Mouse (Mus musculus): Measurements from ENCODE around the gene Pced1a. TPM values are rescaled to one million over a fixed set of nuclear protein-coding genes. Genes with fewer than 3 reads are reported as not detected.

Gene Pced1a
- polyA plus RNA-seq, 2 experiments, result 13.2 to 57.5 TPM

DNA sequence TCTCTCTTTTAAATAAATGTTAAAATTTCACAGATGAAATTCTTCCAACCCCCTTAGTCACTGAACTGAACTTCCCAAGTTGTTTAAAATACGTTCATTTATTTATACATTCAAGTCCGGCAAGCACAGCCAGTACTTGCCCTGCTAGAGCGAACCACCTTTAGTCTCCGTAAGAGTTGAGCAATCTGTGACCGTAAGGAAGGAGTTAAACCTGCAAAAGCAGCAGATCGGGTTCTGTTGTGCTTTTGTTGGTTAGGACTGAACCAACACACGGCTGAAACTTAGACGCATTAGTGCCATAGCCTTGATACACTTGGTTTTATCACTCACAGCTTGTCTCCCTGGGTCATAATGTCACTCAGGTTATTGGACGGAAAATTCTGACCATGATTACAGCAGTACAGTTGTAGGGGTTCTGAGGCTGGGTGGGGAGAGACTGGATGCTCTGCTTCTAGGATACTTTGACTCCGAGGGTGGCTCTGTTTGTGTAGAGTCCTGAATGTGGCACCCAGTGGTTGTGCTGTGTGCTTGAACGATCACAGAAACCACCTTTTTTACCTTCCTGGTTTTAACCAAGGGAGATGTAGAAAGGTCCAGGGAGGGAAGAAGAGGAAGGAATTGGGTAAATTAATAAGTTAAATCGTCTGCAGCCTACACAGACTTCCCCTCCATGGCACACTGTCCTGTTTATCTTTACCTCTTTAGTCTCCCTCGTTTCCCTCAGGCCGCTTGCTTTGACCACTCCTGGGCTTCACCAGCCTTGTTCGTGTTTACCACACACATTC is 37.0 kb upstream of the Pced1a start:
- Histone ChIP-seq H3K36me3 (ENCODE audit: control insufficient read depth, insufficient read depth, low read length) (no peaks in the 10 kb centered on the region; the same call in 1 of the 2 replicates), H3K4me1 (ENCODE audit: control insufficient read depth, insufficient read depth, low read length) (no peaks in the 10 kb centered on the region), H3K4me2 (replicated peaks; ENCODE audit: low read depth, low read length, severe bottlenecking) (no peak overlapping the region), H3K9ac (ENCODE audit: low read depth, low read length, severe bottlenecking) (no peak overlapping the region), H3K27ac (replicated peaks; ENCODE audit: low read depth, low read length) (no peak overlapping the region), H3K9me3 (ENCODE audit: control insufficient read depth, low read length) (no peaks in the 10 kb centered on the region), H3K4me3 (replicated peaks; ENCODE audit: low read length) (no peak overlapping the region), H3K27me3 (ENCODE audit: control insufficient read depth, insufficient read depth, low read length) (no peaks in the 10 kb centered on the region)
- no peak for ATAC-seq (ENCODE audit: low FRiP score, low read depth)
- WGBS, result 67% methylated on average over 15 of the region's 15 CpGs
- no peak for TF ChIP-seq POLR2A (IDR thresholded peaks at IDR 0.05; ENCODE audit: borderline replicate concordance, extremely low read depth, insufficient read depth, insufficient read length)
- DNase-seq (ENCODE audit: low spot score), result no peak

DNA sequence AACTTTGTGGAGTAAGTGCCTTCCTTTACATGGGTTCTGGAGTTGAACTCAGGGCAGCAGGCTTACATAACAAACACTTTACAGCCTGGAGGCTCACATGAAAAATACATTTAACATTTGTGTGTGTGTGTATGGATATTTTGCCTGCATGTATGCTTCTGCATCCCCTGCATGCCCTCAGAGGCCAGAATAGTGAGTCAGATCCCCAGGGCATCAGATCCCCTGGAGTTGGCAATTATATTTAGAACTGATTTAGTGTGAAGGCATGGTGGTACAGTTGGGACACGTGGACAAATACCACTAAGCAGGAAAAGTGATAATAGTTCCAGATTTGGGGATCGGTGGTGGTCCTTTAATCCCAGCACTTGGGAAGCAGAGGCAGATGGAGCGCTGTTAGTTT is 35.1 kb upstream of the Pced1a start:
- H3K4me3 ChIP-seq (replicated peaks; ENCODE audit: low read length), result no peak overlapping the region
- WGBS, result 81% methylated on average over 3 of the region's 3 CpGs
- ATAC-seq (ENCODE audit: low FRiP score, low read depth) (no peak), DNase-seq (ENCODE audit: low spot score) (no peak)
- TF ChIP-seq POLR2A (IDR thresholded peaks at IDR 0.05; ENCODE audit: borderline replicate concordance, extremely low read depth, insufficient read depth, insufficient read length), result no peak
- no peak overlapping the region for H3K9ac ChIP-seq (ENCODE audit: low read depth, low read length, severe bottlenecking)
- no peaks in the 10 kb centered on the region for H3K4me1 ChIP-seq (ENCODE audit: control insufficient read depth, insufficient read depth, low read length)
- no peak overlapping the region for H3K4me2 ChIP-seq (replicated peaks; ENCODE audit: low read depth, low read length, severe bottlenecking)
- H3K9me3 ChIP-seq (ENCODE audit: control insufficient read depth, low read length), result no peaks in the 10 kb centered on the region
- H3K27me3 ChIP-seq (ENCODE audit: control insufficient read depth, insufficient read depth, low read length), result no peaks in the 10 kb centered on the region
- H3K27ac ChIP-seq (replicated peaks; ENCODE audit: low read depth, low read length), result no peak overlapping the region
- H3K36me3 ChIP-seq (ENCODE audit: control insufficient read depth, insufficient read depth, low read length), result no peaks in the 10 kb centered on the region; the same call in 1 of the 2 replicates

DNA sequence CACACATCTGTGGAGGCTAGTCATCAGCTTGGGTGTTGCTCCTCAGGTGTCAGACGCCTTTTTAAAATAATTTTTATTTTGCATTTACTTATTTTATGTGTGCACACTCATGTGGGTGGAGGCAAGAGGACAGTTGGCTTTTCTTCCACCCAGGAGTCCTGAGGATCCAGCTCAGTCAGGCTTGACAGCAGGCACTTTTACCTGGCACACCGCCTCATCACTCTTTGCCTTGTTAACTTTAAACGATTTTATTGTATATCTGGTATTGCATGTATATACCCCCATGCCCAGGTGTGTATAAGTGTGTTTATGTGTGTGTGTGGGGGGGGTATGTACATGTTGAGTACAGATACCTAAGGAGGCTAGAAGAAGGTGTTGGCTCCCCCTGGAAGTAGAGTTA is 33.4 kb upstream of the Pced1a start:
- Histone ChIP-seq H3K27ac (replicated peaks; ENCODE audit: low read depth, low read length) (no peak overlapping the region), H3K4me2 (replicated peaks; ENCODE audit: low read depth, low read length, severe bottlenecking) (no peak overlapping the region), H3K36me3 (ENCODE audit: control insufficient read depth, insufficient read depth, low read length) (no peaks in the 10 kb centered on the region; the same call in 1 of the 2 replicates), H3K27me3 (ENCODE audit: control insufficient read depth, insufficient read depth, low read length) (no peaks in the 10 kb centered on the region), H3K9me3 (ENCODE audit: control insufficient read depth, low read length) (no peaks in the 10 kb centered on the region), H3K4me3 (replicated peaks; ENCODE audit: low read length) (no peak overlapping the region), H3K4me1 (ENCODE audit: control insufficient read depth, insufficient read depth, low read length) (no peaks in the 10 kb centered on the region), H3K9ac (ENCODE audit: low read depth, low read length, severe bottlenecking) (no peak overlapping the region)
- no peak for TF ChIP-seq POLR2A (IDR thresholded peaks at IDR 0.05; ENCODE audit: borderline replicate concordance, extremely low read depth, insufficient read depth, insufficient read length)
- 84% methylated on average over 3 of the region's 3 CpGs for WGBS
- DNase-seq (ENCODE audit: low spot score) (no peak), ATAC-seq (ENCODE audit: low FRiP score, low read depth) (no peak)

DNA sequence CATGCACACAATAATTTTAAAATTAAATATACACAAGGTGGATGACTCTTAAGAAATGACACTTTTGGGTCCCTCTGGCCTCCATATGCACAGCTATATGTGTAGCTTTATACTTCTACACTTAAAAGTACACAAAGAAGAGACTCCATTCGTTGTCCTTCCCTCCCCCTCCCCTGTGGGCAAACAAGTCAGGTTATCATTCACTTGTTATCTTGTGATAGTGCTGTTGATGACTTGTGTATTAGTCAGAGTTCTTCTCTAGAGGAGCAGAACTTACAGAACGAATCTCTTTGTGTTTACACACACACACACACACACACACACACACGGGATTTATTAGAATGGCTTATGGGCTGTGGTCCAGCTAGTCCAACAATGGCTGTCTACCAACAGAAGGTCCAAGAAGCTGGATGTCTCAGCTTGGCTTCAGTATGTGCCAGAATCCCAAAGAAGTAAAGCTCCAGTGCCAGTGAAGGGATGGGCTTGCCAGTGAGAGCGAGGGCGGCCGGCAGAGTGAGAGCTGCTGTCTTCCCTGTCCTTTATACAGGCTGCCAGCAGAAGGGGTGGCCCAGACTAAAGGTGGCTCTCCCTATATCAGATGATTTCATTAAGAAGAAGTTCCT is 30.4 kb upstream of the Pced1a start:
- no peaks in the 10 kb centered on the region for H3K27me3 ChIP-seq (ENCODE audit: control insufficient read depth, insufficient read depth, low read length)
- no peak overlapping the region for H3K4me2 ChIP-seq (replicated peaks; ENCODE audit: low read depth, low read length, severe bottlenecking)
- no peaks in the 10 kb centered on the region for H3K36me3 ChIP-seq (ENCODE audit: control insufficient read depth, insufficient read depth, low read length)
- ATAC-seq (ENCODE audit: low FRiP score, low read depth) (no peak), DNase-seq (ENCODE audit: low spot score) (no peak)
- no peaks in the 10 kb centered on the region for H3K9me3 ChIP-seq (ENCODE audit: control insufficient read depth, low read length)
- H3K27ac ChIP-seq (replicated peaks; ENCODE audit: low read depth, low read length), result no peak overlapping the region
- peaks cover 10% of the 10 kb centered on the region for H3K4me1 ChIP-seq (ENCODE audit: control insufficient read depth, insufficient read depth, low read length)
- 88% methylated on average over 6 of the region's 6 CpGs for WGBS
- no peak overlapping the region for H3K9ac ChIP-seq (ENCODE audit: low read depth, low read length, severe bottlenecking)
- no peak overlapping the region for H3K4me3 ChIP-seq (replicated peaks; ENCODE audit: low read length)
- TF ChIP-seq POLR2A (IDR thresholded peaks at IDR 0.05; ENCODE audit: borderline replicate concordance, extremely low read depth, insufficient read depth, insufficient read length), result no peak

DNA sequence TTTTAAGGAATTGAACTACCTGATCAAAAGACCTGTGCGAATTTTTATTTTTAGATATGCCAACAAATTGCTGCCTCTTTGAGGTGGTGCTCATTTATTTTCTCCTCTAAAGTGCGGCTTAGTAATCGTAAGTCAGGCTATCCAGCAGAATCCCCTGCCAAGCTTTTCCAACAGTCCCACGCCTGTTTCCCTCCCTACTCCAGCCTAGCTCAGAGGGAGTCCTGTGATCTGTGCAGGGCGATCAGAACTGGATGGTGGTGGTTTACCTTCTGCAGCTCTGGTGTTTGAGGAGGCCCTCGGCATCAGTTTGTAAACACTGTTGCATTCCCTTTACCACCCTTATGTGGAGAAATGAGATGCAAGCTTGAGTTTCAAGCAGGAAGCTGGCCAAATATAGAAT is 28.9 kb upstream of the Pced1a start:
- Histone ChIP-seq H3K9me3 (ENCODE audit: control insufficient read depth, low read length) (no peaks in the 10 kb centered on the region), H3K4me1 (ENCODE audit: control insufficient read depth, insufficient read depth, low read length) (peaks cover 13% of the 10 kb centered on the region), H3K27ac (replicated peaks; ENCODE audit: low read depth, low read length) (no peak overlapping the region), H3K27me3 (ENCODE audit: control insufficient read depth, insufficient read depth, low read length) (no peaks in the 10 kb centered on the region), H3K9ac (ENCODE audit: low read depth, low read length, severe bottlenecking) (no peak overlapping the region), H3K36me3 (ENCODE audit: control insufficient read depth, insufficient read depth, low read length) (no peaks in the 10 kb centered on the region), H3K4me3 (replicated peaks; ENCODE audit: low read length) (no peak overlapping the region), H3K4me2 (replicated peaks; ENCODE audit: low read depth, low read length, severe bottlenecking) (no peak overlapping the region)
- TF ChIP-seq POLR2A (IDR thresholded peaks at IDR 0.05; ENCODE audit: borderline replicate concordance, extremely low read depth, insufficient read depth, insufficient read length), result no peak
- WGBS, result 52% methylated on average over 6 of the region's 6 CpGs
- ATAC-seq (ENCODE audit: low FRiP score, low read depth), result no peak
- DNase-seq (ENCODE audit: low spot score), result no peak

Data from limb, embryonic 14.5 days (tissue).